8 mouse cellular contexts compared by ENCODE assay signal in genomic region chr6:48504241-48504854, GRCm38 (mm10). TPM values are rescaled to one million over a fixed set of nuclear protein-coding genes. Genes with fewer than 3 reads are reported as not detected.
DNase-seq lines count a peak whose midpoint lies in the region; ATAC-seq lines count a peak whose summit lies in the region.

No protein-coding gene starts in this region.

- H3K4me3 ChIP-seq in brown adipose tissue, adult 24 weeks (ENCODE audit: insufficient read depth, low read depth, low read length): peak overlapping the region; percentile 88
- H3K4me3 ChIP-seq in forebrain, embryonic 10.5 days: peak overlapping the region; percentile 81
- H3K4me3 ChIP-seq in heart, embryonic 14.5 days (ENCODE audit: control insufficient read depth in 1 of 2, insufficient read depth in 1 of 2, low read depth in 1 of 2, low read length in 2 of 2): peak overlapping the region; percentile 63 to 86
- H3K4me3 ChIP-seq in liver, embryonic 11.5 days (ENCODE audit: low read depth, low read length): peak overlapping the region; percentile 72
- H3K4me3 ChIP-seq in stomach, embryonic 15.5 days (replicated peaks): peak overlapping the region; percentile 66

- peak; percentile 51 for DNase-seq in CD4-positive helper T cell, adult 2 months (ENCODE audit: low read depth, low spot score)
- DNase-seq in forebrain, embryonic 10.5 days (ENCODE audit: extremely low spot score, low spot score): peak; percentile 71
- DNase-seq in kidney, postnatal 10 days: peak; percentile 87
- peak; percentile 67 for DNase-seq in liver, embryonic 11.5 days (ENCODE audit: low spot score)
- peak; percentile 54 for DNase-seq in naive thymus-derived CD4-positive, alpha-beta T cell, adult 2 months (ENCODE audit: low read depth)

- no peaks in the 10 kb centered on the region for H3K4me1 ChIP-seq in brown adipose tissue, adult 24 weeks (ENCODE audit: control insufficient read depth, insufficient read depth, insufficient read length, low read length)
- peaks cover 21% of the 10 kb centered on the region for H3K4me1 ChIP-seq in forebrain, embryonic 10.5 days
- H3K4me1 ChIP-seq in heart, embryonic 14.5 days (ENCODE audit: control insufficient read depth in 2 of 2, insufficient read depth in 2 of 2, low read length in 2 of 2): no peaks in the 10 kb centered on the region
- no peaks in the 10 kb centered on the region; the same call in 1 of the 2 replicates for H3K4me1 ChIP-seq in liver, embryonic 11.5 days (replicated peaks; ENCODE audit: control insufficient read depth, insufficient read depth, low read length)
- H3K4me1 ChIP-seq in stomach, embryonic 15.5 days: peaks cover 5% of the 10 kb centered on the region; the same call in 1 of the 2 replicates

- H3K9me3 ChIP-seq in forebrain, embryonic 10.5 days: no peaks in the 10 kb centered on the region
- no peaks in the 10 kb centered on the region for H3K9me3 ChIP-seq in heart, embryonic 14.5 days (ENCODE audit: control insufficient read depth, low read length)
- no peaks in the 10 kb centered on the region for H3K9me3 ChIP-seq in liver, embryonic 11.5 days (ENCODE audit: control insufficient read depth, low read length)
- no peaks in the 10 kb centered on the region for H3K9me3 ChIP-seq in stomach, embryonic 15.5 days

- peak overlapping the region; percentile 75 for H3K9ac ChIP-seq in heart, embryonic 14.5 days (ENCODE audit: low read length)
- H3K9ac ChIP-seq in liver, embryonic 11.5 days (ENCODE audit: low read depth, low read length): peak overlapping the region; percentile 81
- peak overlapping the region; percentile 66 for H3K9ac ChIP-seq in stomach, embryonic 15.5 days

- H3K27me3 ChIP-seq in forebrain, embryonic 10.5 days (ENCODE audit: poor library complexity, severe bottlenecking): no peaks in the 10 kb centered on the region
- H3K27me3 ChIP-seq in heart, embryonic 14.5 days (ENCODE audit: control insufficient read depth, insufficient read depth, low read length): no peaks in the 10 kb centered on the region
- H3K27me3 ChIP-seq in liver, embryonic 11.5 days (replicated peaks; ENCODE audit: control insufficient read depth, insufficient read depth, low read length): no peaks in the 10 kb centered on the region
- no peaks in the 10 kb centered on the region for H3K27me3 ChIP-seq in stomach, embryonic 15.5 days (replicated peaks)

- no peak overlapping the region for H3K27ac ChIP-seq in brown adipose tissue, adult 24 weeks (replicated peaks; ENCODE audit: low read depth, low read length)
- H3K27ac ChIP-seq in forebrain, embryonic 10.5 days: peak overlapping the region; percentile 85
- H3K27ac ChIP-seq in heart, embryonic 14.5 days (replicated peaks in 1 of 2; ENCODE audit: control insufficient read depth in 1 of 2, insufficient read depth in 1 of 2, low read depth in 2 of 2, low read length in 2 of 2): peak overlapping the region; percentile 56 to 63; a peak in 2 of 4 replicates
- H3K27ac ChIP-seq in liver, embryonic 11.5 days (ENCODE audit: low read depth, low read length): no peak overlapping the region
- peak overlapping the region; percentile 82 for H3K27ac ChIP-seq in stomach, embryonic 15.5 days

- H3K4me2 ChIP-seq in heart, embryonic 14.5 days (ENCODE audit: low read length): peak overlapping the region; percentile 76
- peak overlapping the region; percentile 90 for H3K4me2 ChIP-seq in liver, embryonic 11.5 days
- peak overlapping the region; percentile 83 for H3K4me2 ChIP-seq in stomach, embryonic 15.5 days

- ATAC-seq in heart, embryonic 14.5 days (ENCODE audit: insufficient number of reproducible peaks, insufficient read depth, low FRiP score, low read depth): peak; percentile 87
- ATAC-seq in liver, embryonic 11.5 days (replicated peaks; ENCODE audit: low FRiP score): peak; percentile 93
- ATAC-seq in stomach, embryonic 15.5 days (ENCODE audit: insufficient read depth, low FRiP score, low read depth): peak; percentile 92

- 0 out of 2 replicates have a peak, but pooled peaks cover 5% of the 10 kb centered on the region for H3K36me3 ChIP-seq in forebrain, embryonic 10.5 days (replicated peaks)
- H3K36me3 ChIP-seq in heart, embryonic 14.5 days (ENCODE audit: control insufficient read depth, insufficient read depth, low read length): peaks cover 4% of the 10 kb centered on the region; the same call in 1 of the 2 replicates
- H3K36me3 ChIP-seq in liver, embryonic 11.5 days (ENCODE audit: control insufficient read depth, insufficient read depth, low read length): no peaks in the 10 kb centered on the region
- H3K36me3 ChIP-seq in stomach, embryonic 15.5 days: no peaks in the 10 kb centered on the region

- under 1% methylated on average over 26 of the region's 26 CpGs for WGBS in forebrain, embryonic 10.5 days
- WGBS in heart, embryonic 14.5 days: under 1% methylated on average over 26 of the region's 26 CpGs
- WGBS in liver, embryonic 11.5 days: under 1% methylated on average over 26 of the region's 26 CpGs
- WGBS in stomach, embryonic 15.5 days: under 1% methylated on average over 26 of the region's 26 CpGs

RNA-seq across cellular contexts. Expression of gene Atp6v0e2, which starts 33.1 kb away (rescaled TPM):
- 3.1 and 4.0 TPM in 2 replicates for polyA plus RNA-seq in brown adipose tissue, adult 24 weeks (2012; ENCODE audit: insufficient read depth, insufficient read length, missing spikeins)
- 43.4 and 44.0 TPM in 2 replicates for polyA plus RNA-seq in forebrain, embryonic 10.5 days (2016; fragmentation: Nextera tagmentation; extraction: Ambion mirVana)
- polyA plus RNA-seq in heart, embryonic 14.5 days (2014; fragmentation: Nextera tagmentation; extraction: Ambion mirVana): 21.8 and 22.8 TPM in 2 replicates
- polyA plus RNA-seq in liver, embryonic 11.5 days (2014; fragmentation: Nextera tagmentation; extraction: Ambion mirVana): 4.2 and 5.6 TPM in 2 replicates
- 22.7 and 23.4 TPM in 2 replicates for polyA plus RNA-seq in stomach, embryonic 15.5 days (2015; fragmentation: Nextera tagmentation; extraction: Ambion mirVana)

RNA-seq across cellular contexts. Expression of gene Lrrc61, which starts 50.2 kb away (rescaled TPM):
- polyA plus RNA-seq in brown adipose tissue, adult 24 weeks (2012; ENCODE audit: insufficient read depth, insufficient read length, missing spikeins): 9.1 and 22.4 TPM in 2 replicates
- polyA plus RNA-seq in forebrain, embryonic 10.5 days (2016; fragmentation: Nextera tagmentation; extraction: Ambion mirVana): 15.2 and 16.5 TPM in 2 replicates
- 3.5 and 4.9 TPM in 2 replicates for polyA plus RNA-seq in heart, embryonic 14.5 days (2014; fragmentation: Nextera tagmentation; extraction: Ambion mirVana)
- polyA plus RNA-seq in liver, embryonic 11.5 days (2014; fragmentation: Nextera tagmentation; extraction: Ambion mirVana): 4.6 and 4.9 TPM in 2 replicates
- 5.4 and 9.6 TPM in 2 replicates for polyA plus RNA-seq in stomach, embryonic 15.5 days (2015; fragmentation: Nextera tagmentation; extraction: Ambion mirVana)

RNA-seq across cellular contexts. Expression of gene Sspo, which starts 56.3 kb away (rescaled TPM):
- 0.25 TPM in 1 of 2 replicates, not detected in the other for polyA plus RNA-seq in brown adipose tissue, adult 24 weeks (2012; ENCODE audit: insufficient read depth, insufficient read length, missing spikeins)
- polyA plus RNA-seq in forebrain, embryonic 10.5 days (2016; fragmentation: Nextera tagmentation; extraction: Ambion mirVana): 0.15 and 0.19 TPM in 2 replicates
- 0.57 and 0.58 TPM in 2 replicates for polyA plus RNA-seq in heart, embryonic 14.5 days (2014; fragmentation: Nextera tagmentation; extraction: Ambion mirVana)
- 0.05 and 0.16 TPM in 2 replicates for polyA plus RNA-seq in liver, embryonic 11.5 days (2014; fragmentation: Nextera tagmentation; extraction: Ambion mirVana)
- polyA plus RNA-seq in stomach, embryonic 15.5 days (2015; fragmentation: Nextera tagmentation; extraction: Ambion mirVana): 0.26 and 0.27 TPM in 2 replicates

RNA-seq across cellular contexts. Expression of gene Zfp467, which starts 58.7 kb away (rescaled TPM):
- polyA plus RNA-seq in brown adipose tissue, adult 24 weeks (2012; ENCODE audit: insufficient read depth, insufficient read length, missing spikeins): 41.3 and 44.0 TPM in 2 replicates
- 12.9 and 13.1 TPM in 2 replicates for polyA plus RNA-seq in forebrain, embryonic 10.5 days (2016; fragmentation: Nextera tagmentation; extraction: Ambion mirVana)
- 24.8 and 26.2 TPM in 2 replicates for polyA plus RNA-seq in heart, embryonic 14.5 days (2014; fragmentation: Nextera tagmentation; extraction: Ambion mirVana)
- 5.3 and 6.9 TPM in 2 replicates for polyA plus RNA-seq in liver, embryonic 11.5 days (2014; fragmentation: Nextera tagmentation; extraction: Ambion mirVana)
- 25.3 and 26.2 TPM in 2 replicates for polyA plus RNA-seq in stomach, embryonic 15.5 days (2015; fragmentation: Nextera tagmentation; extraction: Ambion mirVana)

Comparison
In these comparisons a context has a peak if more than half of its experiments do, and no peak if none do; other contexts are left out.
1. H3K27ac ChIP-seq: peak in forebrain, embryonic 10.5 days (single experiment), heart, embryonic 14.5 days (2 of 2) and stomach, embryonic 15.5 days (single experiment); none in brown adipose tissue, adult 24 weeks (single experiment) and liver, embryonic 11.5 days (single experiment).
2. Peak in every context shown above with its lines, with median percentiles within 50 percentile points of each other: DNase-seq, H3K4me3 ChIP-seq, ATAC-seq, H3K4me2 ChIP-seq and H3K9ac ChIP-seq.